Mouse (Mus musculus) liver, embryonic 16.5 days (tissue): ENCODE measurements around the gene Snx29. TPM values are rescaled to one million over a fixed set of nuclear protein-coding genes. Genes with fewer than 3 reads are reported as not detected.

Source experiments
- ATAC-seq: fragments of 200-750 bp; cut with Nextera tagmentation; 2 replicates; pipeline ENCODE4 v1.8.0; 2017; ENCODE audit warnings: low read depth, mild to moderate bottlenecking, moderate number of reproducible peaks, moderate library complexity
- H3K27ac ChIP-seq: fragments of 300-500 bp; sonication (generic); 2 replicates; pipeline ENCODE4 v1.5.1; 2014; ENCODE audit warnings: mild to moderate bottlenecking, low read length
- H3K27me3 ChIP-seq: fragments of 300-500 bp; sonication (generic); 2 replicates; pipeline ENCODE4 v1.6.1; 2014; ENCODE audit warnings: low read depth, low read length, mixed read lengths; ENCODE audit not compliant: control insufficient read depth, insufficient read depth
- H3K36me3 ChIP-seq: fragments of 300-500 bp; sonication (generic); 2 replicates; pipeline ENCODE4 v1.6.1; 2014; ENCODE audit warnings: mild to moderate bottlenecking; ENCODE audit not compliant: control insufficient read depth, insufficient read depth
- H3K4me1 ChIP-seq: fragments of 300-500 bp; sonication (generic); 2 replicates; pipeline ENCODE4 v1.6.1; 2014; ENCODE audit warnings: low read depth, low read length, mixed read lengths; ENCODE audit not compliant: control insufficient read depth
- H3K4me2 ChIP-seq: fragments of 300-500 bp; sonication (generic); 2 replicates; pipeline ENCODE4 v1.6.1; 2014; ENCODE audit warnings: low read depth, low read length, mixed read lengths
- H3K4me3 ChIP-seq: fragments of 300-500 bp; sonication (generic); 2 replicates; pipeline ENCODE4 v1.5.1; 2014; ENCODE audit warnings: low read depth, mild to moderate bottlenecking, low read length
- H3K9ac ChIP-seq: fragments of 300-500 bp; sonication (generic); 2 replicates; pipeline ENCODE4 v1.6.1; 2014; ENCODE audit warnings: low read depth, low read length
- H3K9me3 ChIP-seq: fragments of 300-500 bp; sonication (generic); replicated peaks from 2 replicates; pipeline ENCODE4 v1.6.1; 2016; ENCODE audit warnings: low read length; ENCODE audit not compliant: control insufficient read depth
- WGBS: fragments of 180-500 bp; shearing (Covaris S2); extraction: QIAGEN DNeasy Blood & Tissue Kit; methylation state at CpG from one replicate; pipeline ENCODE4 v1.1.7; 2014; ENCODE audit not compliant: insufficient replicate concordance; 5-methylcytosine and 5-hydroxymethylcytosine counted together
- polyA plus RNA-seq: library from polyadenylated mRNA; unstranded; fragments of >200 nt; fragmentation: Nextera tagmentation; extraction: Ambion mirVana; gene quantifications from 2 replicates; pipeline ENCODE4 v1.2.1, GENCODE M21; 2015

The Snx29 gene
- polyA plus RNA-seq, 1 experiment from 2014 or later, result 4.6 TPM

DNA sequence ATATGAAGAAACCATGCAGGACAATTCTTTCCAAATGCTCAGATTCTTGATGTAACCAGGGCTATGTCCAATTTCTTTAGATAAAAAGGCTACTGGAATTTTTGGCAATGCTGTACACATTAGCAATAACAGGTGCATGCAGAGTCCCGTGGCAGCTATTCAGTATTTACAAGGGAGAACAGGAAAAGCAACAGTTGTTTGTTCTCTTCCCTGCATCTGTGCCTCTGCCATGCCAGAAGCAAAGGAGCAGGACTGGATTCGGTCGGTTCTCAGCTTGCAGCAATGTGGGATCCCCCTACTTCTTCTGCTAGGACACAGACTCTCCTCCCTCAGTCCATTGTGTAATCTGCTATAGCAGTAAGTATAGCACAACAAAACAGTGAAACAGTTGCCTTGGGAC is 276.8 kb downstream of the Snx29 start:
- no peak for ATAC-seq
- Histone ChIP-seq H3K27me3 (no peaks in the 10 kb centered on the region), H3K4me2 (no peak overlapping the region), H3K4me1 (peaks cover 16% of the 10 kb centered on the region), H3K9ac (no peak overlapping the region), H3K27ac (no peak overlapping the region), H3K36me3 (no peaks in the 10 kb centered on the region), H3K9me3 (no peaks in the 10 kb centered on the region), H3K4me3 (no peak overlapping the region)
- WGBS, result 63% methylated on average over 3 of the region's 3 CpGs

DNA sequence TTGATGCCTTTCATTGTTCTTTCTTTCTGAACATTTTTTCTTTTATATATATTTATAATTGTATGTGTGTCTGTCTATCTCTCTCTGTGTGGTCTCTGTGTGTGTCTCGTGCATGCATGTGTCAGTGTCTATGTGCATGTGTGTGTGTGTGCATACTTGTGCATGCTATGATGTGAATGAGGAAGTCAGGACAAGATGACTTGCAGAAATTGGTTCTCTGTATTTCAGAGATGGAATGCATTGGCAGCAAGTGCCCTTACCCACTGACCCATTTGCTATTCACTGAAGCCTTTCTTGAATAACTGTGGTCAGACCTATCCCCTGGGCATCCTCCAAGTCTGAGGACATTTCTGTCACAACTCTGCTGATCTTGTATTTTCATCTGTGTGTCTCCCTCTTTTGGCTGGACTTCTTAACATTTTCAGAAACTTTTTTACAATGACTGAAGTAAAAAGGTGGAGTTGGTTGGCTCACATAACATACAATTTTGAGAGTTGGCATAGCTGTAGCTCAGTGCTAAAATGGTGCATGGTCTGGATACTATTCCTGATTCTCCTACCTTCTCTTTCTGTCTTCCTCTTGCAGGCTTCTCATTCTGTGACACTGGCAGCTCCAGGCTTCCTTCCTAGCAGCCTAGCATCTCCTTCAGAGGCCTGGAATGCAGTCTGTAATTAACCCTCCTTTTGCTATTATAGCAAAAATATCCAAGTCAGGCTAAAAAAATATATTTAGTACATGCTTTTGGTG is 278.8 kb downstream of the Snx29 start:
- H3K4me1 ChIP-seq, result peaks cover 22% of the 10 kb centered on the region
- H3K9ac ChIP-seq, result no peak overlapping the region
- 73% methylated on average over 1 of the region's 1 CpGs for WGBS
- H3K4me2 ChIP-seq, result no peak overlapping the region
- H3K27ac ChIP-seq, result no peak overlapping the region
- ATAC-seq, result no peak
- no peaks in the 10 kb centered on the region for H3K27me3 ChIP-seq
- no peak overlapping the region for H3K4me3 ChIP-seq
- H3K36me3 ChIP-seq, result no peaks in the 10 kb centered on the region
- no peaks in the 10 kb centered on the region for H3K9me3 ChIP-seq

DNA sequence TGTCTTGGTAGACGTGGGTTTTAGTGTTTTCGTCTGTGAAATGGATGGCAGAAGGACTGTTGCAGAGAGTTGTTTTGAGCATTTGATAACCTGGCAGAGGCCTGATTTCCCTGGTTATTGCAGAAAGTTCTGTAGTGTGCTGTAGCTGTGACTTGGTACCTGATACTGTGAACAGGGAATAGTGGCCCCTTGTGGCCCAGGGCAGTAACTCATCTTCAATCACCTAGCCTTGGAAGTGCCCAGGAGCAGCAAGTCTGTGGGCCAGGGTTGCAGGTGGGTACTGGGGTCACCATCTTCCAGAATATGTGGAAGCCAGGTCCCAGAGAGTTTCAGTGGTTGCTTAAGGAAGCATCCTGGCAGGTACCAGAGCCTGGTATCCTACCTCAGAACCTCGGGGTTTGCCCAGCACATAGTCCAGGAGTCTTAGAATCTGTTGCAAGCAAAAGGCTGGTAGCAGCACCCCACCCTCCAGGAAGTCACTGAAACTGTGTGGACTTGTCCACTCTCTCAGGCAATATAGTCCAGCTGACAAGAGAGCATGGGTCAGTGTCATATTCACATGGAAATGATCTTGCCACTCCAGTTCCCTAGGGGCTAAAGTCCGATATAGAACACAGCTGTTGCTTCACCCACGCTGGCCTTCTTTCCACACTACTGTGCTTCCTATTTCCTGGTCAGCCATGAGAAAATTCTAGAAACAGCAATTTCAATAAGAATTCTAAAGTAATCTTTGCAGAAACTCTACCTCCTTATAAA is 281.1 kb downstream of the Snx29 start:
- 63% methylated on average over 5 of the region's 5 CpGs for WGBS
- Histone ChIP-seq H3K4me1 (peaks cover 22% of the 10 kb centered on the region), H3K36me3 (no peaks in the 10 kb centered on the region), H3K4me2 (no peak overlapping the region), H3K9me3 (no peaks in the 10 kb centered on the region), H3K27me3 (no peaks in the 10 kb centered on the region), H3K4me3 (no peak overlapping the region), H3K9ac (no peak overlapping the region), H3K27ac (no peak overlapping the region)
- ATAC-seq, result peak; percentile 77

DNA sequence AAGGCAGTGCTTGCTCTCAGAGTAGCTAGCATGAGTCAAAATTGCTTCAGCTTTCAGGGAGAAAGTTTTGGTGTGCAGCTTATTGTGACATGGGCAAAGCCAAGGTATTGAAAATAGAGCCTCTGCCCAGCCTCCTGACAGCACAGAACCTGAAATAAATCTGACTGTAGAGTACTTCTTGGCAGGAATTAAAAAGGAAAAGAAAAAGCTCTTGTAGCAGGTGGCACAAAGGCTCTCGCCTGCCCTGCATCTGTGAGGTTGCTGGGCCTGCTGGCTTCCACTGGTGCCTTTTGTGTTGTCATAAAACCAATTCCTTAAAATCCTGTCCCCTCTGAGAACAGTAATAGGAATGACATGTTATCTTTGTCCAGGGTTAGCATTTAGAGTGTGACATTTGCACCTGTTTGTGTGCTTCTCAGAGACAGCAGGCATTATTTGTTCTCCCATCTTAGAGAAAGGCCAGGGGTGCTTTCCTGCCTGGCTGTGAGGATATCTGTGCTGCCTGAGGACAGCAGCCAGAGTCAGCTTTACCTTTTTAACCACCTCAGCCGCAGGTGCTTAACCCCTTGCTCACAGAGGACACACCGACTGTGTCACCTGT is 289.9 kb downstream of the Snx29 start:
- 73% methylated on average over 3 of the region's 3 CpGs for WGBS

DNA sequence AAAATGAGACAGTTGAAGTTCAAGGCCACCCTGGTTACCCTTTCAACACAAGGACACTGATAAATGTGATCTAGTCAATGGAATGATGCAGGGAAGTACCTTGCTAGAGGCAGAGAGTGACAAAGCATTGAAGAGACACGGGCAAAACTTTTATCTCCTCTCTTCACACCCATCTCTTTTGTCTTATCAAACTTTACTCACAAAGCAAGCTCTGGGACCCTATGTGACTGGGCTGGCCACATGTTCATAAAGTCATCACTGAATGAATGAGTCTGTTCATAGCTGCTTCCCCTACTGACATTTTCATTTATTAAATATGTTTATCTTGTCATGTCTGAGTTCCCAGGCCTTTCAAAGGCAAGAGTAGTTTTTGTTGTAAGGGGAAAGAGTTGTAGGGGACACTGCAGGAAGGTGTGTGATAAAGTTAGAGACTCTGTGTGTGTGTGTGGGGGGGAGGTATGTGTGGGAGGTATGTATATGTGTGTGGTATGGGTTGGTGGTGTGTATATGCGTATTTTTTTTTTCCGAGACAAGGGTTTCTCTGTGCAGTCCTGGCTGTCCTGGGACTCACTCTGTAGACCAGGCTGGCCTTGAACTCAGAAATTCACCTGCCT is 291.8 kb downstream of the Snx29 start:
- peak overlapping the region; percentile 51; the same call in 1 of the 2 replicates for H3K27ac ChIP-seq
- H3K9ac ChIP-seq, result no peak overlapping the region

More for the DNA sequence above, 289.9 kb downstream of the Snx29 start:
- no peak overlapping the region for H3K27ac ChIP-seq
- H3K4me2 ChIP-seq, result no peak overlapping the region
- no peak overlapping the region for H3K9ac ChIP-seq
- H3K4me3 ChIP-seq, result no peak overlapping the region
- H3K9me3 ChIP-seq, result no peaks in the 10 kb centered on the region
- H3K36me3 ChIP-seq, result no peaks in the 10 kb centered on the region
- no peaks in the 10 kb centered on the region for H3K27me3 ChIP-seq
- ATAC-seq, result no peak
- H3K4me1 ChIP-seq, result peaks cover 24% of the 10 kb centered on the region

DNA sequence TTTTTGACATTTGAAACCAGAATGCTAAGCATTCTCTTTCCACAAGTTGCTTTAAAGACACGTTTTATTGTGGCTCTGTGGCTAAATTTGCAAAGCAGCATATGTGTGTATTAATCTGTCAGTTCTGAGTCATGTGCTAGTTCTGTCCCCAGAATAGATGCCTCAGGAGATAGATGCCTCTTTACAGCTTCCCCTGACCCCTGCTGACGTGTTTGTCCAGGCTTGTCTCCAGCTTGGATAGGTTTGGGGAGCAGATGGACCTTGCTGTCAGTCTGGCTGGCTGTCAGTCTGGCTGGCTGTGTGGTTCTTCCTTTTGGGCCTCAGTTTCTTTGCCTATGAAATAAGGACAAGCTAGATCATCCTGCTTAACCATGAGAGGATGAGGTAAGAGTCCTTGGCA is 292.9 kb downstream of the Snx29 start:
- WGBS, result 53% methylated on average over 2 of the region's 2 CpGs
- no peak overlapping the region for H3K4me3 ChIP-seq
- H3K9me3 ChIP-seq, result no peaks in the 10 kb centered on the region
- no peak overlapping the region for H3K4me2 ChIP-seq
- H3K4me1 ChIP-seq, result peaks cover 24% of the 10 kb centered on the region
- no peaks in the 10 kb centered on the region for H3K27me3 ChIP-seq
- no peaks in the 10 kb centered on the region for H3K36me3 ChIP-seq
- H3K27ac ChIP-seq, result no peak overlapping the region
- H3K9ac ChIP-seq, result no peak overlapping the region
- ATAC-seq, result no peak

More for the DNA sequence above, 291.8 kb downstream of the Snx29 start:
- peaks cover 24% of the 10 kb centered on the region for H3K4me1 ChIP-seq
- ATAC-seq, result peak; percentile 89
- no peaks in the 10 kb centered on the region for H3K36me3 ChIP-seq
- no peak overlapping the region for H3K4me3 ChIP-seq
- H3K27me3 ChIP-seq, result no peaks in the 10 kb centered on the region
- no peak overlapping the region for H3K4me2 ChIP-seq
- 37% methylated on average over 3 of the region's 3 CpGs for WGBS
- H3K9me3 ChIP-seq, result no peaks in the 10 kb centered on the region

DNA sequence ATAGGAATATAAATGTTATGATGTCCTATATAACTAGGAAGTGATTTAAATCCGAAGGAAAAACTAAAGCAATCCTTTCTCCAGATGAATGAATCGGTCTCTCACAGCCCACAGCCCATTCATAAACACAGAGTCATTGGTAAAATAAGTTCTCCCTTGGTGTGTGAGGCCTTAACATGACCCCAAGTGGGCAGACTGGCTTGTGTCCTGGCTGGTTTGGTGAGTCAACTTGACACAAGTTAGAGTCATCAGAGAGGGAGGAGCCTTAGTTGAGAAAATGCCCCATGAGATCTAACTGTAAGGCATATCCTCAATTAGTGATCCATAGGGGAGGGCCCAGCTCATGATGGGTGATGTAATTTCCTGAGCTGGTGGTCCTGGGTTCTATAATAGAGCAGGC is 297.2 kb downstream of the Snx29 start:
- no peaks in the 10 kb centered on the region for H3K27me3 ChIP-seq
- H3K4me1 ChIP-seq, result peaks cover 18% of the 10 kb centered on the region
- H3K9me3 ChIP-seq, result no peaks in the 10 kb centered on the region
- H3K4me3 ChIP-seq, result no peak overlapping the region
- H3K36me3 ChIP-seq, result no peaks in the 10 kb centered on the region
- H3K4me2 ChIP-seq, result no peak overlapping the region
- no peak overlapping the region for H3K27ac ChIP-seq
- WGBS, result 76% methylated on average over 2 of the region's 2 CpGs
- no peak for ATAC-seq
- H3K9ac ChIP-seq, result no peak overlapping the region

GRCm38 (mm10) chr16:11621042-11621441 is 298.3 kb downstream of the Snx29 start:
- no peak overlapping the region for H3K27ac ChIP-seq
- H3K4me3 ChIP-seq, result no peak overlapping the region
- H3K9me3 ChIP-seq, result no peaks in the 10 kb centered on the region
- peaks cover 11% of the 10 kb centered on the region for H3K4me1 ChIP-seq
- H3K36me3 ChIP-seq, result no peaks in the 10 kb centered on the region
- no peak for ATAC-seq
- no peak overlapping the region for H3K4me2 ChIP-seq
- 39% methylated on average over 3 of the region's 3 CpGs for WGBS
- H3K9ac ChIP-seq, result no peak overlapping the region
- no peaks in the 10 kb centered on the region for H3K27me3 ChIP-seq
